Mouse (Mus musculus): ENCODE measurements around the gene Slc25a44. TPM values are rescaled to one million over a fixed set of nuclear protein-coding genes. Genes with fewer than 3 reads are reported as not detected.
"Not testable (repeated sequence)": the region's sequence is repeated elsewhere in the genome, so short reads cannot be mapped to it uniquely, and the experiment has no call there.

Gene Slc25a44
- polyA plus RNA-seq, 1 experiment = 44.8 TPM

DNA sequence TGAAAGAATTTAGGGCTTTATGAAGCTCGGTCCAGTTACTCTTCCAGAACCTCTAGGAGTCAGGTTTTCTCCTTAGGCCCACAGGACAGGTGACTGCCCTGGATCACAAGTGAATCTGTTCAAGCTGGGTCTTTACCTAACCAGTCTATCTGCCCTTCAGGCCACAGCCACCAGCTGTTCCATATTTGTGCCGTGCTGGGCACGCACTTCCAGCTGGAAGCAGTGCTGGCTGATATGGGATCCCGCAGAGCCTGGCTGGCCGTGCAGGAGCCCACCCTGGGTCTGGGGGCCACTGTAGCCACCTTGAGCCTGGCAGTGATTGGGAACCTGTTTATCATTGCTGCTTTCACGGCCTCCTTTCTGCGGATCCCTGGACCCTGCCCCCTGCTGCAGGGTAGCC is 48.3 kb downstream of the Slc25a44 start:
- not testable (repeated sequence) for H3K4me1 ChIP-seq (ENCODE audit: control insufficient read depth, insufficient read depth, insufficient read length, low read length); H3K27ac ChIP-seq (ENCODE audit: insufficient read depth, low read depth, low read length); H3K36me3 ChIP-seq (ENCODE audit: control insufficient read depth, insufficient read depth, low read length); H3K4me3 ChIP-seq (ENCODE audit: low read depth, low read length); H3K27me3 ChIP-seq (ENCODE audit: control insufficient read depth, insufficient read depth, low read length)
- 31% methylated on average over 6 of the region's 7 CpGs for WGBS

DNA sequence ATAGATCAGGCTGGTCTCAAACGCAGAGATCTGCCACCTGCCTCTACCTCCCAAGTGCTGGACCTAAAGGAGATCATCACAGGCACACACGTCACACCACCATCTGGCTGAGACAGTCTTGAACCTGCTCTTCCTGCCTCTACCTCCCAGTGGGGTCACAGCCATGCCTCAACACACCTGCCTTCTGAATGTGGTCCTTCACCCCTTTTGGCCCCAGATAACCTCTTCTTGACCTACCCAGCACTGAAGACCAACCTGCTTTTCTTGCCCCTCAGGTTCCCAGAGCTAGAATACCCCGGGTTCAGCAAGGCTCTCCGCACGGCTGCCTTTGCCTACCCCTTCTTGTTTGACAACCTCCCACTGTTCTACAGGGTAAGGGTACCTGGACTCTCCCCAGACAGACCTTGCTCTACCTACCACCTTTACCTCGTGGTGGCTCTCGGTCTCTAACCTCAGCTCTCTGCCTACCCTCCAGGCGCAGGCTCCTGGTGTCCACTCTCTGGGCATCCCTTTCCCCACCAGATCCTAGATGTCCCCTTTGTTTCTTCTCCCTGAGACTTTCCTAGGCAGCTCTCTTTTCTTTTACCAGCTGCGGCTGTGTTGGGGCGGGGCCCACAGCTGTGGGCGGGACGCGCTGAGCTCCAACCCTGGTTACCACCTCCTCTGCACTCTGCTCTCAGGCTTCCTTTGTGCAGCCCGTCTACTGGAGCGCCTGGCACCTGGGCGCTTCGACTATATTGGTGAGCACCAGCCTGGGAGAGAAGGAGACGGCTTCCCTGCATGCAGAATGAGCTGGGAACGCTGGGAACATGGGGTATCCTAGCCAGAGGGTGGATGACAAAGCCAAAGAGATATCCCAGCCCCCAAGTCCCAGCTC is 49.0 kb downstream of the Slc25a44 start:
- H3K27ac ChIP-seq (ENCODE audit: insufficient read depth, low read depth, low read length); H3K36me3 ChIP-seq (ENCODE audit: control insufficient read depth, insufficient read depth, low read length); H3K4me3 ChIP-seq (ENCODE audit: low read depth, low read length); H3K4me1 ChIP-seq (ENCODE audit: control insufficient read depth, insufficient read depth, insufficient read length, low read length); H3K27me3 ChIP-seq (ENCODE audit: control insufficient read depth, insufficient read depth, low read length): not testable (repeated sequence)
- WGBS = 11% methylated on average over 19 of the region's 19 CpGs

DNA sequence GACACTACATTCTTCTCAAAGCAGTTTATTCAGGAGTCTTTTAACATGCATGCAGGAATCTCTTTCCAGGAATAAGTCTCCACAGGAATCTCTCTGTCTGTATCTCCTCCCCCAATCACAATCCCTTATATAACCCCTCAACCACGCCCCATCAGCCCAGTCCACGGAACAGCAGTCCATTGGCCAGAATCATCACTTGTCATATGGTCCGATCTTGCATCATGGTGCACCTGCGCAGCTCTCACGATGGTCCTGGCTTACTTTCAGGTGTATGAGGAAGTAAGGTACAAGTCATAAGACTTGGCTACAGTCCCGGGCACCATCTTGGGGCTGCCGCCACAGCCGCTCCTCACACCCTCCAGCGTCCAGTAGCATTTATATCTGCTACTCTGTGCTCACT is 52.3 kb downstream of the Slc25a44 start, which contains the start of gene Bglap3:
Bglap3 (minus strand) TSS at position 101 of the 400 bp plus-strand sequence.
- H3K27me3 ChIP-seq (ENCODE audit: control insufficient read depth, insufficient read depth, low read length); H3K4me1 ChIP-seq (ENCODE audit: control insufficient read depth, insufficient read depth, insufficient read length, low read length); H3K36me3 ChIP-seq (ENCODE audit: control insufficient read depth, insufficient read depth, low read length); H3K27ac ChIP-seq (ENCODE audit: insufficient read depth, low read depth, low read length); H3K4me3 ChIP-seq (ENCODE audit: low read depth, low read length): not testable (repeated sequence)
- 74% methylated on average over 9 of the region's 9 CpGs for WGBS

DNA sequence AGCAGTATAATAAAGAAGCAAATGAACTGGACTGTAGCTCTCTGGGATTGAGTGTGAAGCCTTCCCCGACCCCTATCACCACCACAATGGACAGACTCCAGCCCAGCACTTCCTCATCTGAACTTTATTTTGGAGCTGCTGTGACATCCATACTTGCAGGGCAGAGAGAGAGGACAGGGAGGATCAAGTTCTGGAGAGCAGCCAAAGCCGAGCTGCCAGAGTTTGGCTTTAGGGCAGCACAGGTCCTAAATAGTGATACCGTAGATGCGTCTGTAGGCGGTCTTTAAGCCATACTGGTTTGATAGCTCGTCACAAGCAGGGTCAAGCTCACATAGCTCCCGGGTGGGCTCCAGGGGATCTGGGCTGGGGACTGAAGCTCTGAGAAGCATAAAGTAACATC is 56.4 kb downstream of the Slc25a44 start:
- H3K4me1 ChIP-seq (ENCODE audit: control insufficient read depth, insufficient read depth, insufficient read length, low read length); H3K4me3 ChIP-seq (ENCODE audit: low read depth, low read length): not testable (repeated sequence)
- 91% methylated on average over 7 of the region's 7 CpGs for WGBS

DNA sequence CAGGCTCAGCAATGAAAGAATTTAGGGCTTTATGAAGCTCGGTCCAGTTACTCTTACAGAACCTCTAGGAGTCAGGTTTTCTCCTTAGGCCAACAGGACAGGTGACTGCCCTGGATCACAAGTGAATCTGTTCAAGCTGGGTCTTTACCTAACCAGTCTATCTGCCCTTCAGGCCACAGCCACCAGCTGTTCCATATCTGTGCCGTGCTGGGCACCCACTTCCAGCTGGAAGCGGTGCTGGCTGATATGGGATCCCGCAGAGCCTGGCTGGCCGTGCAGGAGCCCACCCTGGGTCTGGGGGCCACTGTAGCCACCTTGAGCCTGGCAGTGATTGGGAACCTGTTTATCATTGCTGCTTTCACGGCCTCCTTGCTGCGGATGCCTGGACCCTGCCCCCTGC is 57.4 kb downstream of the Slc25a44 start:
- 58% methylated on average over 4 of the region's 7 CpGs for WGBS
- H3K27ac ChIP-seq (ENCODE audit: insufficient read depth, low read depth, low read length); H3K4me3 ChIP-seq (ENCODE audit: low read depth, low read length); H3K27me3 ChIP-seq (ENCODE audit: control insufficient read depth, insufficient read depth, low read length); H3K4me1 ChIP-seq (ENCODE audit: control insufficient read depth, insufficient read depth, insufficient read length, low read length); H3K36me3 ChIP-seq (ENCODE audit: control insufficient read depth, insufficient read depth, low read length): not testable (repeated sequence)

More for the DNA sequence above, 56.4 kb downstream of the Slc25a44 start:
- H3K27me3 ChIP-seq (ENCODE audit: control insufficient read depth, insufficient read depth, low read length); H3K27ac ChIP-seq (ENCODE audit: insufficient read depth, low read depth, low read length); H3K36me3 ChIP-seq (ENCODE audit: control insufficient read depth, insufficient read depth, low read length): not testable (repeated sequence)

DNA sequence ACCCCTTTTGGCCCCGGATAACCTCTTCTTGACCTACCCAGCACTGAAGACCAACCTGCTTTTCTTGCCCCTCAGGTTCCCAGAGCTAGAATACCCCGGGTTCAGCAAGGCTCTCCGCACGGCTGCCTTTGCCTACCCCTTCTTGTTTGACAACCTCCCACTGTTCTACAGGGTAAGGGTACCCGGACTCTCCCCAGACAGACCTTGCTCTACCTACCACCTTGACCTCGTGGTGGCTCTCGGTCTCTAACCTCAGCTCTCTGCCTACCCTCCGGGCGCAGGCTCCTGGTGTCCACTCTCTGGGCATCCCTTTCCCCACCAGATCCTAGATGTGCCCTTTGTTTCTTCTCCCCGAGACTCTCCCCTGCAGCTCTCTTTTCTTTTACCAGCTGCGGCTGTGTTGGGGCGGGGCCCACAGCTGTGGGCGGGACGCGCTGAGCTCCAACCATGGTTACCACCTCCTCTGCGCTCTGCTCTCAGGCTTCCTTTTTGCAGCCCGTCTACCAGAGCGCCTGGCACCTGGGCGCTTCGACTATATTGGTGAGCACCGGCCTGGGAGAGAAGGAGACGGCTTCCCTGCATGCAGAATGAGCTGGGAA is 58.0 kb downstream of the Slc25a44 start:
- not testable (repeated sequence) for H3K4me1 ChIP-seq (ENCODE audit: control insufficient read depth, insufficient read depth, insufficient read length, low read length); H3K4me3 ChIP-seq (ENCODE audit: low read depth, low read length); H3K27me3 ChIP-seq (ENCODE audit: control insufficient read depth, insufficient read depth, low read length); H3K27ac ChIP-seq (ENCODE audit: insufficient read depth, low read depth, low read length); H3K36me3 ChIP-seq (ENCODE audit: control insufficient read depth, insufficient read depth, low read length)
- 6% methylated on average over 22 of the region's 22 CpGs for WGBS

DNA sequence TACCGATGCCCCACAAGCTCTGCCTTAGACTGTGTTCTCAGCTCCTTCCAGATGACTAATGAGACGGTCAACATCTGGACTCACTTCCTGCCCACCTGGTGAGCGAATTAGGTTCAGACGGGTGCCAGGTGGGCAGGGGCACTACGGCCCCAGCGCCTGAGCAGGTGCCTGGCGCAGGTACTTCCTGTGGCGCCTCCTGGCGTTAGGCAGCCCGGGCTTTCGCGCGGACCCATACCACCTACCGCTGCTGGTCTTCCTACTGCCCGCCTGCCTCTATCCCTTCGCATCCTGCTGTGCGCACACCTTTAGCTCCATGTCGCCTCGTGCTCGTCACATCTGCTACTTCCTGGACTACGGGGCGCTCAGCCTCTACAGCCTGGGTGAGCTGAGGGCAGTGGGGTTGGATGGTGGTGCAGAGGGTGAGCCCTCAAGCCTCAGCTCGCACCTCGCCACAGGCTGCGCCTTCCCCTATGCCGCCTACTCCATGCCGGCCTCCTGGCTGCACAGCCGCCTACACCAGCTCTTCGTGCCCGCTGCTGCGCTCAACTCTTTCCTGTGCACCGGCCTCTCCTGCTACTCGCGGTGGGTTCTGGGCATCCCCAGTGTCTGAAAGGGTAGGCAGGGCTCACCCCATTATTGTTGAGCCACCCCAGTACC is 59.1 kb downstream of the Slc25a44 start:
- no peak for TF ChIP-seq CTCF (IDR thresholded peaks at IDR 0.05; ENCODE audit: extremely low read depth, insufficient read length, insufficient replicate concordance, low read depth, low read length)
- H3K27ac ChIP-seq (ENCODE audit: insufficient read depth, low read depth, low read length) = no peak overlapping the region
- 0 out of 2 replicates have a peak, but pooled peaks cover 5% of the 10 kb centered on the region for H3K27me3 ChIP-seq (ENCODE audit: control insufficient read depth, insufficient read depth, low read length)
- H3K4me1 ChIP-seq (ENCODE audit: control insufficient read depth, insufficient read depth, insufficient read length, low read length) = peaks cover 3% of the 10 kb centered on the region; the same call in 1 of the 2 replicates
- WGBS = 59% methylated on average over 34 of the region's 34 CpGs
- peaks cover 14% of the 10 kb centered on the region for H3K36me3 ChIP-seq (ENCODE audit: control insufficient read depth, insufficient read depth, low read length)
- H3K4me3 ChIP-seq (ENCODE audit: low read depth, low read length) = no peak overlapping the region

DNA sequence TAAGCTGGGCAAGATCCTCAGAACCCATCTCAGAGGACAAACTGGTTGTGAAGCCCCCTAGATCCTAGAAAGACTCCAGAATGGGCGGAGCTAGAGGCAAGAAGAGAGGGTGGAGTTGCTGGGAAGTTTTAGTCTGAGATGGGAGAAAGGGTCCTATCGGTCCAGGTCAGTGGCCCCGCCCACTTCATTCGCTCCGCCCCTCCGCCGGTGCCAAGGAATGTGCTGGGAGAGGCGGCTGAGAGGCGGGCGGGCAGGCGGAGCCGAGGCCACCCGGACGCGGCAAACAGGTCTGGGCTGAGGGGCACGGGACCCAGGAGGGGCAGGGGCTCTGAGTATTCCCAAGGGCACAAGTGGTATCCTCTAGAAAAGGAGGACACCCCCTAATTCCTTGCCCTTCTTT is 60.6 kb downstream of the Slc25a44 start, which contains the start of gene Paqr6:
Paqr6 (plus strand) TSS at position 248 of the 400 bp plus-strand sequence.
- Histone ChIP-seq H3K4me1 (ENCODE audit: control insufficient read depth, insufficient read depth, insufficient read length, low read length) (peaks cover 3% of the 10 kb centered on the region; the same call in 1 of the 2 replicates), H3K36me3 (ENCODE audit: control insufficient read depth, insufficient read depth, low read length) (peaks cover 28% of the 10 kb centered on the region), H3K4me3 (ENCODE audit: low read depth, low read length) (peak within 1 kb of the TSS; percentile 4; the same call in 1 of the 2 replicates), H3K27me3 (ENCODE audit: control insufficient read depth, insufficient read depth, low read length) (0 out of 2 replicates have a peak, but pooled peaks cover 5% of the 10 kb centered on the region), H3K27ac (ENCODE audit: insufficient read depth, low read depth, low read length) (no peak within 1 kb of the TSS)
- no peak for TF ChIP-seq CTCF (IDR thresholded peaks at IDR 0.05; ENCODE audit: extremely low read depth, insufficient read length, insufficient replicate concordance, low read depth, low read length)
- no peak for TF ChIP-seq POLR2A (IDR thresholded peaks at IDR 0.05; ENCODE audit: low read depth, low read length)
- 8% methylated on average over 16 of the region's 16 CpGs for WGBS

All from small intestine, adult 2 months (tissue).